Comparison of ENCODE assay signal across 11 mouse cellular contexts in genomic region chr10:60286546-60286945, GRCm38 (mm10). TPM values are rescaled to one million over a fixed set of nuclear protein-coding genes. Genes with fewer than 3 reads are reported as not detected.
DNase-seq lines count a peak whose midpoint lies in the region; ATAC-seq and TF ChIP-seq lines count a peak whose summit lies in the region.
"Had no signal": no experiment of that assay in that cellular context is flagged by ENCODE, and none has a peak within 500 bp of the region (broad histone marks: within the 10 kb centered on the region; RNA-seq: fewer than 3 reads in every experiment).

No protein-coding gene starts in this region.

- H3K9ac ChIP-seq in neural tube, embryonic 11.5 days (ENCODE audit: low read length): no peak overlapping the region
- H3K9ac ChIP-seq in forebrain, postnatal 0 days: no peak overlapping the region
- H3K9ac ChIP-seq: liver, embryonic 15.5 days had no signal

- WGBS in neural tube, embryonic 11.5 days: 95% methylated on average over 7 of the region's 7 CpGs
- 66% methylated on average over 7 of the region's 7 CpGs for WGBS in forebrain, postnatal 0 days

- ATAC-seq in neural tube, embryonic 11.5 days (ENCODE audit: insufficient read depth, low FRiP score, low TSS enrichment): no peak
- ATAC-seq in forebrain, postnatal 0 days: peak; percentile 38
- peak; percentile 26; the same call in 1 of the 2 replicates for ATAC-seq in megakaryocyte progenitor cell, adult 5-6 weeks (replicated peaks; ENCODE audit: poor library complexity)
- ATAC-seq: activated CD4-positive, CD25-positive, alpha-beta regulatory T cell, adult 4 months had no signal

- no peak overlapping the region for H3K4me3 ChIP-seq in neural tube, embryonic 11.5 days (ENCODE audit: low read depth, low read length)
- H3K4me3 ChIP-seq in forebrain, postnatal 0 days (ENCODE audit: low read depth, low read length): no peak overlapping the region
- H3K4me3 ChIP-seq: liver, embryonic 15.5 days had no signal

- H3K4me2 ChIP-seq in neural tube, embryonic 11.5 days (ENCODE audit: low read depth): no peak overlapping the region
- peak overlapping the region; percentile 50; the same call in 1 of the 2 replicates for H3K4me2 ChIP-seq in forebrain, postnatal 0 days (ENCODE audit: low read depth)

- peaks cover 30% of the 10 kb centered on the region for H3K4me1 ChIP-seq in neural tube, embryonic 11.5 days (ENCODE audit: control insufficient read depth, insufficient read depth, low read length)
- peaks cover 36% of the 10 kb centered on the region for H3K4me1 ChIP-seq in forebrain, postnatal 0 days (ENCODE audit: insufficient read depth)

- H3K36me3 ChIP-seq in neural tube, embryonic 11.5 days (ENCODE audit: control insufficient read depth, insufficient read depth, low read length): no peaks in the 10 kb centered on the region
- H3K36me3 ChIP-seq in forebrain, postnatal 0 days (ENCODE audit: insufficient read depth): peaks cover 2% of the 10 kb centered on the region; the same call in 1 of the 2 replicates
- no peaks in the 10 kb centered on the region; the same call in 1 of the 2 replicates for H3K36me3 ChIP-seq in splenic B cell, adult 2 months (ENCODE audit: control insufficient read depth, insufficient read depth, low read length, poor library complexity, severe bottlenecking)

- no peaks in the 10 kb centered on the region for H3K9me3 ChIP-seq in neural tube, embryonic 11.5 days (ENCODE audit: control insufficient read depth, low read length)
- no peaks in the 10 kb centered on the region for H3K9me3 ChIP-seq in forebrain, postnatal 0 days (ENCODE audit: low read length)
- H3K9me3 ChIP-seq: liver, embryonic 15.5 days had no signal

- H3K27me3 ChIP-seq in neural tube, embryonic 11.5 days (ENCODE audit: control insufficient read depth, insufficient read depth, low read length): no peaks in the 10 kb centered on the region
- H3K27me3 ChIP-seq in forebrain, postnatal 0 days (ENCODE audit: insufficient read depth, low read length): no peaks in the 10 kb centered on the region
- H3K27me3 ChIP-seq in splenic B cell, adult 2 months (ENCODE audit: control insufficient read depth, insufficient read depth, low read length, poor library complexity, severe bottlenecking): no peaks in the 10 kb centered on the region
- H3K27me3 ChIP-seq: liver, embryonic 15.5 days had no signal

- TF ChIP-seq CTCF in forebrain, postnatal 0 days (IDR thresholded peaks at IDR 0.05; ENCODE audit: low read depth): no peak

- no peak for DNase-seq in neural tube, embryonic 11.5 days (ENCODE audit: low spot score)
- DNase-seq in neural tube, embryonic 10.5 days (ENCODE audit: extremely low spot score, low spot score): no peak
- DNase-seq in forebrain, postnatal 0 days: no peak
- peak; percentile 39 for DNase-seq in splenic B cell, adult 2 months (ENCODE audit: low read depth, low spot score)
- no peak for DNase-seq in heart, adult 8-10 months (ENCODE audit: low spot score)
- DNase-seq in embryo, embryonic 9.5 days (ENCODE audit: extremely low spot score): no peak
- no peak for DNase-seq in cerebellum, postnatal 25 days
- DNase-seq: heart, postnatal 10 days had no signal

- H3K27ac ChIP-seq in neural tube, embryonic 11.5 days (ENCODE audit: low read depth, low read length): 0 out of 2 replicates have a peak overlapping the region, but pooled peaks have one; percentile 30
- peak overlapping the region; percentile 86 for H3K27ac ChIP-seq in forebrain, postnatal 0 days (ENCODE audit: low read depth, low read length)
- H3K27ac ChIP-seq: liver, embryonic 15.5 days had no signal

RNA-seq across cellular contexts. Expression of gene Psap, which starts 9.1 kb away (rescaled TPM):
- polyA plus RNA-seq in neural tube, embryonic 11.5 days (2014; fragmentation: Nextera tagmentation; extraction: Ambion mirVana): 79.6 and 84.2 TPM in 2 replicates
- total RNA-seq in forebrain, postnatal 0 days (2014; rRNA removed): 577 and 690 TPM in 2 replicates
- 229 and 259 TPM in 2 replicates for polyA plus RNA-seq in forebrain, postnatal 0 days (2015; fragmentation: Nextera tagmentation; extraction: Ambion mirVana)
- 173 and 221 TPM in 2 replicates for total RNA-seq in megakaryocyte progenitor cell, adult 5-6 weeks (2015)
- total RNA-seq in megakaryocyte progenitor cell, adult 5-6 weeks (2017): 222 and 258 TPM in 2 replicates
- total RNA-seq in heart, adult 8-10 months (2022): 1,000 to 10,000 TPM; 1,268 to 1,360 (median 1,315) TPM
